Mouse (Mus musculus): ENCODE data around the gene Olfr373.

Gene Olfr373

DNA sequence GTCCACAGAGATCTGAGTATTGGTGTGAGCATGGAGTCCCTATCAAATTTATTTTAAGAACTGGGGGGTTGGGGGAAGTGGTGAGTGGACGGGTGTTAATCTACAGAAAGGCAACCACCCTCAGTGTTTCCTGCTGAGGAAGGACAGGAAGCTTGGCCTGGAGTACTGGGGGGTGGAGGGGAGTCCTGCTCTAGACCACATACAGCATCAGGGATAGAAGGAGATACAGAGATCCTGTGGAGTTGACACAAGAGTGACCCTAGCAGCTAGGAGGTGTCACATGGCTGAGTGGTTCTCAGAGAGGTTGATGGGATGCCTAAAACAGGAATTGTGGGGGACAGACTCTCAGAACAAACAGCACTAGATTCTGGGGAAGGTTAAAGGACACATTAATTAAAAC, 50.5 kb downstream of the Olfr373 start:
- DNase-seq (ENCODE audit: low spot score): no peak

DNA sequence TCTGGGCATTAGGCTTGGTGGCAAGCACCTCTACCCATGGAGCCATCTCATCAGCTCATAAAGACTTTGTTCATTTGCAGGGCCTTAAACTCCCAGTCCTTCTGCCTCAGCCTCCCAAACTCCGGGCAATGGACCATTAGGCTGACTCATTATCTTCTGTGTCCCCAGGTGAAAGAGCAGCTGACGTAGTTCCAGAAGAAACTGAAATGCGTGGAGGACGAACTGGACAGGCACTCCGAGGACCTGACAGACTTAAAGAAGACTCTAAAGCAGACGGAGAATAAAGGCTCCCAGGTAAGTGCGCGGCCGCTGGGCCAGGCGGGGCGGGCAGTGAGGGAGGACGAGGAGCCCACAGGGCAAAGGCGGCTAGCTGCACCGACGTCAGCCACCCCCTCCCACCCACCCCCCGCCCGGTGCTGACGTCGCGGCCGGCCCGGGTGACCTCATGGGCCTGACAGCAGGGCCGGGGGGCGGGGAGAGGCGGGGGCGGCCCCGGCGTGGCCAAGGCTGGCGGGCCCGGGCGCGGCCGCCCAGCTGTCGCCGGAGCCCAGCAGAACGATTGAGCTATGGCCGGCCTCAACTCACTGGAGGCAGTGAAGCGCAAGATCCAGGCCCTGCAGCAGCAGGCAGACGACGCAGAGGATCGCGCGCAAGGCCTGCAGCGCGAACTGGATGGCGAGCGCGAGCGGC, 51.9 kb downstream of the Olfr373 start, which contains the start of gene Tpm4:
Gene Tpm4, plus strand, starts transcription at position 220 of the 690 bp plus-strand sequence.
- no peak for DNase-seq (ENCODE audit: low spot score)

DNA sequence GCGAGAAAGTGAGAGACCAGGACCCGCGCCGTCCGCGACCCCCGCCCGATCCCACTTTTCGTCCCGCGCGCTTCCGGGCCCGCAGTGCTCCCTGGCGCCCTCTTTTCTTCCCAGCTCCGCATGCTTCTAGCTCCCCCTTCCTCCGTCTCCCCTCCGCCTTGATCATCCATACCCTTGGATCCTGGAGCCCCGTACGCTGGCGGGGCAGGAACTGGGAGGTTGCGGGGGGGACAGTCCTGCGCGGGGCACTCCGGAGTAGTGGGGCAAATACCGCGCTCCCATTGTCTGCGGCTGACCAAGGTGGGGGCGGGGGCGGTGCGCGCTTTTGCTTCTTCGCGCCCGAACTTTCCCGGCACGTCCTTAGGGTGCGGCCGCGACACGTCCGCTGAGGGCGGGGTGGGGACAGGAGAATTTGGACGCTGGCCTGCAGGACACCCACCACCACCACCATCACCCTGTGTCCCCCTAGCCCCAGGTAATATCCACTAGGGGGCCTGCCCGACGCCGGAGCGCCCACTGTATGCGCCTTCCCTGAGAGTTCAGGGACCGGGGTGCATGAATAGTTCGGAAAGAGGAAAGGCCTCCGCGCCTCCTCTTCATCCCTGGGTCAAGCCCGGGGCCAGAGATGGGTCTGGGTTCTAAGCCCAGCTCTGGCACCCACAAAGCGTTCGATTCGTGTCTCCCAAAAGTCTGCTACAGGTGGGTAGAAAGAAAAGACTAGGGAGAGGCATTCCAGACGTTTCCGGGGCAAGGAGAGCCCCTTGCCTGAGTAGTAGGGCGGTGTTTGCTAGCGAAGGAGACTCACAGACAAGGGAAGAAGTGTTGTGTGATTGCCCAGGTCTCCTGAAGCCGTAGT, 52.7 kb downstream of the Olfr373 start:
- DNase-seq (ENCODE audit: low spot score): no peak

DNA sequence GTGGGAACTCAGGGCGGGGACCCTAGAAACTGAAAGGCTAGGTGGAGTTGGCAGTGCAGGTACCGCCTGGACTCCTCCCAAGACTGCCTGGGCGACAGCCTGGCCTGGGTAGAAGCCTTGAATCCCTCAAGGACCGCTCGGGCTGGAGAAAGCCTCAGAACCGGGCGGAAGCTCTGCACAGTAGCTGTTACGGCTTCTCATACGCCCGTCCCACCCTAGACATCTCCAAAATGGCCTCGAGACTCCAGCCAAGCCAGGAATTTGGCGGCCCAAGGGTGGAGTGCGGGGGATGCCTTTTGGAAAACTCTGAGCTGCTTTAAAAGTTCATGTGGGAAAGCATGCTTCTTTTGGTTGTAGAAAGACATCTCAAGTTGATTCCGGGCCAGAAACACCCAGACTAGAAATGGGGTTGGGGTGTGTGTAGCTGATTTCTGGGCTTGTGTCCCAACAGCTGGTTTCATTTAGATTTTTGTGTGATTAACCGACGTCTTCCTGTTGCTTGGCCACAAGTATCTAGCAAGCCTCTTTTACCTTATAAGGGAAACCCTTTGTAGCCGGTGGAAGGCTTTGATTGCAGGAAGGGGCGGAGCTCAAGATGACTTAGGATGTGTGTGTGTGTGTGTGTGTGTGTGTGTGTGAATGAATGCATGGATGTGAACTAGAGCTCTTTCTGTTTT, 53.5 kb downstream of the Olfr373 start:
- no peak for DNase-seq (ENCODE audit: low spot score)

DNA sequence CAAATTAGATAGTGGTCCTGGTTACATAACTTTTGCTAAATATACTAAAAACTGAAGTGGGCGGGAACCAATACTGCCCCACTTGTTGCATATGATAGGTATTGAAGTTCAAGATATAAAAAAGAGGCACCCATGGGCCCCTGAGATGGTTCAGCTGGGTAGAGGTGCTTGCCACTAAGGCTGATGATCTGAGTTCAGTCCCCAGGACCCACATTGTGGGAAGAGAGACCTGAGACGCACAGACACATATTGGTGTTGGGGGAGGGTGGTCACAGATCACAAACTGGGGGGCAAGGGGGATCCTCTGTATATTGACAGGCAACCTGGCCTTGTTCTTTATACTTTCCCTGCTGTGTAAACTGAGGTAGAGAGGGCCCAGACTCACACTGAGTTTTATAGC, 54.5 kb downstream of the Olfr373 start:
- DNase-seq (ENCODE audit: low spot score): no peak

DNA sequence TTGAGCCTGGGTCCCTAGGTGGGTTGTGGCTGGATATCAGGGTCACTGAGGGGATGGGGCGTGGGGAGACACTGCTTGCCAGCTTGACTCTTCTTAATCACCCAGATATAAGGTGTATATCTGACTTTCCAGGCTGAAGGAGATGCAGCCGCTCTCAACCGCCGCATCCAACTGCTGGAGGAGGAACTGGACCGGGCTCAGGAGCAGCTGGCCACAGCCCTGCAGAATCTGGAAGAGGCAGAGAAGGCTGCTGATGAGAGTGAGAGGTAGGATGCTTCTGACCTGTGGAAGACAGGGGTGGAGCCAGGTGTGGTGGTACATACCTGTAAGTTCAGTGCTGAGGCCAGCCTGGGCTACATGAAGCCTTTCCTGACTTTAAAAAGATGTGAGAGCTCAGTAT, 55.5 kb downstream of the Olfr373 start:
- DNase-seq (ENCODE audit: low spot score): no peak

DNA sequence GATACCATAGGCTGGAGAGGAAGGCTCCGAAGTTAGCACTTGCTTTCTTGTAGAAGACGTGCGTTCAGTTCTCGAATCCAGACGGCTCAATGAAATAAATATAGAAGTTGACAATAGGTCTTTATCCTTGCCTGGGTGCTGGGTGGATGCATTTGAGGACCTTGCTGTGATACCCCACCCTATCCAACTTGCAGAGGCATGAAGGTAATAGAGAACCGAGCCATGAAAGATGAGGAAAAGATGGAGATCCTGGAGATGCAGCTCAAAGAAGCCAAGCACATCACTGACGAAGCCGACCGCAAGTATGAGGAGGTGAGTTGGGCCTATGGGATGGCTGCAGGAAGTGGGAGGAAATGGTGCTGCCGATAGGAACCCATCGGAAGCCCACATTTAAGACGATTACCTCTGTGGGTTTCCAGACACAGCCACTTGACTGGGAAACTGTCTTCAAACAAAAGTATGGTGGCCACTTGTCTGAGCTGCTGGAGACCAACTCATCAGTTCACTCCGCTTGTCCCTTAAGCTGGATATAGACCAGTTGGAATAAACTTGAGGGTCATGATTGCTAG, 60.4 kb downstream of the Olfr373 start:
- DNase-seq (ENCODE audit: low spot score): no peak

DNA sequence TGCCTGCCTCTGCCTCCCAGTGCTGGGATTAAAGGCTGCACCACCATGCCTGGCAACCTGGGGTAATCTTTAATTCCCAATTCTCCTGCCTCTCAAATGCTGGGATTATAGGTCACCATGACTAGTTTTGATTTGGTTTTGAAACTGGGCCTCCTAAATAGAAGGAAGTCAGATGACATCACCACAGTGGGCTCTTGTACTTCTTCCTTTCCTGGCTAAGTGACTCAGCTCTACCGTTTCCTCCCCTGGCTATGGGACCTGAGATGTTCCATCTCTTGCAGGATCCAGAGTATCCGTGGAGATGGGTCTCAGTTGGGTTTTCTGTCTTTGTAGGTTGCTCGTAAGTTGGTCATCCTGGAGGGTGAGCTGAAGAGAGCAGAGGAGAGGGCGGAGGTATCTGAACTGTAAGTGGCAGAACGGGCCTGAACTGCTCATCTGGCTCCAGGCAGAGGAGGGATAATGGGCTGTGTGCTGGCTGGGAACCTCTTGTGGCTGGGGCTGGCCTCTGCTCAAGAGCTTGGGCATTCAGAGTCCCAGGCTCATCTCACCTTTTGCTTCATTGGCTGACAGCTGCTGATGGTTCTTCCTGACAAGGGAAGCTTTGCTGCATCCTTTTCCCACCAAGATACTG, 61.5 kb downstream of the Olfr373 start:
- no peak for DNase-seq (ENCODE audit: low spot score)

DNA sequence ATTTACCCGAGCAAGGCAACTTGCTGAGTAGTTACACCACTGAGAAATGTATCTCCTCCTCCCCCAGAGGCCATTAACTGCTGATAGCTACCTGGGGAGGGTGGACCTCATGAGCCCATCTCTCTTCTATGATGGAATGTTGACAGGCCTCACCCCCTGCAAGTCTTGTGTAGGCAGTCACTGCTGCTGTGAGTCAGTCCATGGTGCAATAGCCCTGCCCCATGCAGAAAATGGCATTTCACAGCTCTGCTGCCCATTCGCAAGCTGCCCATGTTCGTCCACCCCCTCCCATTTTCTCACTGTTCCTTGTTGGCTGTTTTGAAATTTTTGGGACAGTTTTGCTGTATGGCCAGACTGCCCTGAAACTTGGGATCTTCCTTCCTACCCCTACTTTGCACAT, 62.5 kb downstream of the Olfr373 start:
- no peak for DNase-seq (ENCODE audit: low spot score)

DNA sequence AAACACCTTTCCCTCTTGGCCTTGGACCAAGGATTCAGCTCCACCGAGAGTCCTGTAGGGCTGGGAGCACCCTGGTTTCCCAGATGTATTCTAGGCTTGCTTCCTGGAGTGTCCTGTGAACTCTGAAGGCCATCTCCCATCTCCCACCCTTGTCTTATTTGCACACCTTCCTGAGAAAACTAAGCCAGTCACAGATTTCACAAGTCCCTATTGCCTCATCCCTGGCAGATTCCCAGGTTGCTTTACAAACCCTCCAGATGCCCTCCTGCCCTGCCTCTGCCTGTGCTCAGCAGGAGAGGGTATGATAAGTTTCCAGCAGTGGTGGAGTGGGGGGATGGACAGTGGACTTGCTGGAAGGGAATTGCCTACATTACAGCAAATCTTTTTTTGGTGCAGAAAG, 63.1 kb downstream of the Olfr373 start:
- no peak for DNase-seq (ENCODE audit: low spot score)

DNA sequence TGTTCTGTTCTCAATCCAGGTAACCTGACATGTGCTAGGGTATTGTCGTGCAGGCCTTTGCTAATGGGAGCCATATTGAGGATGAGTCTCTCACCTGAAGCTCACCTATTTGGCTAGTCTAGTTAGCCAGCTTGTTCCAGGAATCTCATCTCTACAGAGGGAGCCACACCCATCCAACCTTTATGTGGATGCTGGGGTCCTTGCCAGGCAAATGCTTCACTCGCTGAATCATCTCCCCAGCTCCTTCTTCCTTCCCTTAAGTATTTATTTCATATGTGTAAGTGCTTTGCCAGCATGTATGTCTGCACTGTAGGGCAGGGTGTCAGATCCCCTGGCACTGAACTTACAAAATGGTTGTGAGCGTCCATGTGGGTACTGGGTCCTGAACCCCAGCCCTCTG, 63.6 kb downstream of the Olfr373 start:
- no peak for DNase-seq (ENCODE audit: low spot score)

DNA sequence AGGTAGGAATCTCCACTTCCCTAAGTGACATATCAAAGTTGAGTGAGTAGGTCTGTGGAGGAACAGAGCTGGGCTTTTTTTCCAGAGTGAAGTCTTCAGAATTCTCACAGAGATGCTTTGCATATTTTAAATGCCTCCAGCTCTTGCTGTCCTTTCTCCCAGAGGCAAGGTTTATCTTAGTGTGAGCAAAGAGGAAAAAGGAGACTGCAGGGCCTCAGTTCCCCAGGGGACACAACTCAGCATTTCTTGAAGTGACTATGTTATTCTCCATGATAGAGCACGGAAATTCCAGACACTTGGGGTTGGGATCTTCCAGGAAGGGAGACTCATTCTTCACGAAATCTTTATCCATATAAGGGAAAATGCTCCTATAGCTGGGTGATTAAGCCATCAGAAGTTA, 64.3 kb downstream of the Olfr373 start:
- DNase-seq (ENCODE audit: low spot score): no peak

DNA sequence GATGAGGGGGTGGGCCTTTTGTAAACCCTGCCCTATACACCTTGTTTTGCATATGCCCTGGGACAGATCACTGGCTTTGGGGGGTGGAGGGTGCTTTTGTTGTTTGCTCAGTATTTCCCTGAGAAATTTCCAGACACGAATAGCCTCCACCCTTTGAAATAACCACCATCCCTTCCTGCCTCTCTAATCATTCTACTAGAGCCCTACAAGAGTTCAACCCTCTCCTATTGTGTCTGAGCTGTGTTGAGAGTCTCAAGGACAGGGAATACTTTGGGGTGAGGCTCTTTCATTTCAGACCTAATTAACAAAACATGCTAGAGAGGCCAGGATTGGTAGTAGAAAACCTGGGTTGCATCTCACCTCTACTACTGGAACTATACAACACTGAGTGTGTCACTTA, 66.1 kb downstream of the Olfr373 start:
- DNase-seq (ENCODE audit: low spot score): no peak

DNA sequence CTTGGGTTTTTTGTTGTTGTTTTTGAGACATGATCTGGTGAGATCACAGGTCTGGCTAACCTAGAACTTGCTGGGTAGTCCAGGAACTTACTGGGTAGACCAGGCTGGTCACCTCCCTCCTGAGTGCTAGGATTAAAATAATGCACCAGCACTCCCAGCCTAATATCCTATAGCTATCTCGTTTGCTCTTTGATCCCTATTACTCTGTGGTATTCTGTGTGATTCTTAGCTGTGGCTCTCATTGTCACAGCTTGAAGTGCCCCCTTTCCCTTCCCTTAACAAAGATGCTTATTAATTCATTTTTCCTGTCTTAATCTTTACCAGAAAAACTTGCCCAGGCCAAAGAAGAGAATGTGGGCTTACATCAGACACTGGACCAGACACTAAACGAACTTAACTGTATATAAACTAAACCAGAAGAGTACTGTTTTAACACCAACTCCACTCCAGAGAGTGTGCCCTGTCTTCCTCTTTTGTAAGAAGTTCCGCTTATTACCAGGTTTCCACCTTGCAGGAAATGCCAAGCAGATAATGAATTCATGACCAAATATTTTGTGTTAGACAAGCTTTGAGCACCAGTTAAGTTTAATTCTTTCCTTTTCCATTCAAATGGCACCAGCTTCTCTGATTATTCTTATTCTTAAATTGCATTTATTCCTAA, 68.6 kb downstream of the Olfr373 start:
- no peak for DNase-seq (ENCODE audit: low spot score)
